Mouse (Mus musculus) ovary, adult 18-20 months (tissue): ENCODE data around the gene Zhx3.
A peak's percentile ranks its signal among the peaks of the same experiment; 100 is the strongest.

Experiments used
- DNase-seq: peaks from one replicate; pipeline ENCODE4 v3.0.0; 2022; ENCODE audit warnings: low spot score, mixed read lengths

Gene Zhx3

DNA sequence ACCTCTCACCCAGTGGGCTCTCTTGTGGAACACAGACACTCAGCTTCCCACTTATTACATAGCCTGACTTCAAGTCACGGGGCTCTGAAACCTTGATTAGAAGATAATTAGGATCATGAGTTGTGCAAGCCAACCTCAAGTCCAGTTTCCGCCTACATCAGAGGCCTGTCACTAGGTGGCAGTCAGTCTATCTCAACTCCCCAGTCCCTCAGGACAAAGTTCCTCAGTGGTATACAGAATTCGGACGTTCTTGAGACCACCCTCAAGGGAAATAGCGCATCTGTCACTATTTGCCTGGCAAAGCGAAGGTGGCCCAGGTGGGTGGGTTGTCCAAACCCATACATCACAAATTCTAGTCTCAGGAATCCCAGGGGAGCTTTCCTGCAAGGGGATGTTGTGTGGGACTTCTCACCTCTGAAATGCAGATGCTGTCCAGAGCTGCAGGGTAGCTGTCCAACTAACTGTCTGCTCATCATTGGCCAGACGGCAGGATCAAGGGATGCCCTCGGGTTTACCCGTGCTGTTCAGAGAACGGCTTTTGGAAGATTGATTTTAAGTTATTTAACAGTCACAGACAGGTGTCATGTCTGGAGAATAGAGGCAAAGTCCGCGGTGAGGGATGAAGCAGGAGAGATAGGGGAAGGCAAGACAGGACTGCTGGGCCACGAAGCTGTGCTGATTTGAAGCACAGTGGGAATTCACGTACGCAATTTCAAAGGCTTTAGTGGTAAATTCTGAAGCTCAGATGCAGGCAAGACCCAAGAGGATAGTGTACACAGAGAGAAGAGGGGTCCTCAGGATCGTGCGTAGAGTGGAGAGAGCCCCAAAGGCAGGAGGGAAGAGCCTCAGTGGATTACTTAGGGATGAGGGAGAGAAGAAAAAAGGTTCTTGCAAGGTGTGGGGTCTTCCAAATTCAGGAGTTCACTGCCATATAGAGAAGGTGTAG lies 142.7 kb downstream of the Zhx3 start:
- DNase-seq = no peak

DNA sequence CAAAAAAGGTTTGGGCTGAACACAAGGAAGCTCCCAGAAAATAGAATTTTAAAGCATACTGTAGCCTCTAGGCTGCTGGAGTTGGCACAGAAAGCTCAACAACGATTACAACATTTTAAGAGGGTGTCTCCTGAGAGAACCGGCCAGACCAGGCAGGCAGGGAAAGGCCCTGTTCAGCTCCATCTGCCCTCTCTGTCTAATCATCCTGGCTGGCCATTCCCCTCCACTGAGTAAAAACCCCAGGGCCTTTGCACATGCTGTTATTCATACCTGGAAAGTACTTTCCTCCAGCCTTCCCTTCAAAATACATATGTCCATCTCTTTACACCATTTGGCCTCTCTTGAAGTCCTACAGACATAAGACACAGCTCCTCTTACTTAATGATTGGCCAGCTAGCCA lies 143.4 kb downstream of the Zhx3 start:
- no peak for DNase-seq

GRCm38 (mm10) chr2:160728972-160729371 lies 143.8 kb downstream of the Zhx3 start:
- no peak for DNase-seq

- DNase-seq = no peak
Measured at GRCm38 (mm10) chr2:160725877-160726864, 146.6 kb downstream of the Zhx3 start.

DNA sequence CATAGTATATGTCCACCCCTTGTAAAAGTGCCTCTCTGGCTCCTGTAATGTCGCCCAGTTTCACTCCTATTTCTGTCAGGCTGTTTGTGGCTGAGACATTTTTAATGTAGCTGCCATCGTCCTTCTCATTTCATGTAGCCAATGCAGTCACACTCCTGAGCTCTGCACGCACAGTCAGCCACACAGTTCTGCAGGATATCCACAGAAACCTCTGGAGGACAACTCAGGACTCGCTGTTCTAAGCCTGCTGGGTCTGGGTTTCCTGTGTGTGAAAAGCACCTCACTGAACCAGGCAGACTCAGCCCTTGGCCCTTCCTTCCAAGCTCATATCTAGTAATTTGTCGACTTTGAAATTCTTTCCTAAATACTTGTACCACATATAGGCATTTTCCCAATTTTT lies 148.3 kb downstream of the Zhx3 start:
- no peak for DNase-seq

GRCm38 (mm10) chr2:160723613-160724375 lies 149.0 kb downstream of the Zhx3 start:
- no peak for DNase-seq

GRCm38 (mm10) chr2:160722714-160723113 lies 150.1 kb downstream of the Zhx3 start:
- DNase-seq = no peak

- no peak for DNase-seq
Measured at GRCm38 (mm10) chr2:160718811-160719210, 154.0 kb downstream of the Zhx3 start.

DNA sequence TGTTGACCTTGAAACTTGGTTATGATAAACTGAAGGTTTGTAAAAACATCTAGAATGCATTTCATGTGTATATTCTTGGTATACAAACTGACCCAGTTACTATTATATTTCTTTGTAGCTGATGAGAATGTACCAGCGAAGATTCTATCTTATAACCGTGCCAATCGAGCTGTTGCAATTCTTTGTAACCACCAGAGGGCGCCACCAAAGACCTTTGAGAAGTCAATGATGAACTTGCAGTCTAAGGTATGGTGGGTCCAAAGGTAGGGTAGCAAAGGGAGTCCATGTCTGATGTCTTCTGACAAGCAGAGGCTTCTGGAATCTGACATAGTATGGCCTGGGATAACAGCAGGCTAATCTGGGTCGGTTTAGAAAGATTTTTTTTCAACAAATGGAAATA lies 155.5 kb downstream of the Zhx3 start:
- no peak for DNase-seq

DNA sequence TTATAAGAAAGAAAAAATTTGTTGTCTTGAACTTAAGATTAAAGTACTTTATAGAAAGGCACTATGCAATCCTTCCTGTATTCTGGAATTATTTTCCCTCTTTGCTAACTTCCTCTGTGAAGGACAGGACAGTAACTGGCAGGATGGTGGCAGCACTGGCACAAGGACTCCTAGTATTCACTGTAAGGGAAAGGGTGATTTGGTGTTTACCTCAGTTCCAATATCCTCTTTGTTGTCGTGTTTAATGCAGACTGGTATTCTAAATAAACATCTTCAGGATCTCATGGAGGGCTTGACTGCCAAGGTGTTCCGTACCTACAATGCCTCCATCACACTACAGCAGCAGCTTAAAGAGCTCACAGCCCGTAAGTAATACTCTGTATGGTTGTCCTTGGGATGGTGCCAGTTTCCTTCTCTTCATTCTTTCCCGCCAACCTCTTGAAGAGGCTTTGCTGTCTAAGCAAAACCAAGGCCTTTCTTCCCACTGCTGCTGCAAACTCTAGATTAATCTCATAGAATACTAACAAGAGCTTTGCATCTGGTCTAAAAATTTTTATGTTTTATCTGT lies 157.3 kb downstream of the Zhx3 start:
- no peak for DNase-seq

DNA sequence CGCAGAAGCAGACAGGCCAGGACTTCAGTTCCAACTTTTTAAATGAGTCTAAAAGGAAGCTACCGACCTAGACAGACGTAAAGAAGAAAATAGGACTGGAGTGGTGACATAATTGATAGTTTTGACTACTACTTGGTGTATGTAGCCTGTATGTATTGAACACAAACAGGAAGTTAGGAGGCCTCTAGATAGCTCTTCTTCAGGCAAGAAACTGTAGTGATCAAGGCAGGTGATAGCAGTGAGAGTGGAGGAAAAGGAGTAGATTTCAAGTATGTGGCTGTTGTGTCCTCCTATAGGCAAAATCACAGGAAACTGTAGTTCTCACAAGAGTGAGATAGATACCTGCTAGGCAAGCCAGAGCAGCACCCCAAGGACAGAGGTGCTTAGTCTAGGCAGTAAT lies 165.1 kb downstream of the Zhx3 start:
- DNase-seq = no peak

GRCm38 (mm10) chr2:160702824-160703223 lies 170.0 kb downstream of the Zhx3 start:
- DNase-seq = no peak

- DNase-seq = no peak
Measured at GRCm38 (mm10) chr2:160701603-160702002, 171.2 kb downstream of the Zhx3 start.

- DNase-seq = peak; percentile 11
Measured at GRCm38 (mm10) chr2:160700271-160700670, 172.5 kb downstream of the Zhx3 start.
